Mouse (Mus musculus): ENCODE results near the gene Gm3415. TPM values are rescaled to one million over a fixed set of nuclear protein-coding genes. Genes with fewer than 3 reads are reported as not detected.
"Not testable (repeated sequence)": the region's sequence is repeated elsewhere in the genome, so short reads cannot be mapped to it uniquely, and the experiment has no call there.

Gene Gm3415
- not detected in 2 replicates for polyA plus RNA-seq (2015; fragmentation: Nextera tagmentation; extraction: Ambion mirVana)

DNA sequence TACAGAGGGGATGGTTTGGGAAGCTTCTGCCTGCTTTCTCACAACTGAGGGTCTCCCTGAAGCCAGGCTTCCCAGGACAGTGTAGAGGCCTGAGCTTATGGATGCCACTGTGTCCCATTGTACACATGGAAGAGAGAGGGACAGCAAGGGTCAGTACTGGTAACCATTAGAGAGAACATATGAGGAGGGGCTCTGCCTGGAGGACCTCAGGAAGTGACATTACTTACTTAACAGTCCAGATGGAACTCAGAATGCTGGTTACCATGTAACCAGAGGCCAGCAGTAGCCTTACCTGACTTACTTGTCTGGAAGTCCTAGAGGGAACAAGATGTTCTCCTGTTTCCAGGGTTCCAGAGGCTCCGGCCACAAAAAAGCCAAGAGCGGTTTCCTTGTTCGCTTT is at the start of gene Gm3415:
Gene Gm3415, plus strand, starts transcription at position 301 of the 400 bp plus-strand sequence.
- H3K4me1 ChIP-seq; H3K4me2 ChIP-seq; H3K9ac ChIP-seq; ATAC-seq (ENCODE audit: insufficient read depth, low FRiP score, low read depth); H3K27me3 ChIP-seq (replicated peaks); H3K36me3 ChIP-seq; H3K4me3 ChIP-seq (replicated peaks); H3K9me3 ChIP-seq; H3K27ac ChIP-seq: not testable (repeated sequence)
- WGBS: no CpG with 5 or more reads among the region's 3 CpGs

GRCm38 (mm10) chr5:146513823-146514222 is 42.1 kb upstream of the Gm3415 start, which contains the start of gene Gm3402:
Gene Gm3402, plus strand, starts transcription at chr5:146514123.
- H3K36me3 ChIP-seq; H3K4me3 ChIP-seq (replicated peaks); H3K27ac ChIP-seq; H3K9me3 ChIP-seq; H3K4me2 ChIP-seq; H3K4me1 ChIP-seq; H3K27me3 ChIP-seq (replicated peaks); H3K9ac ChIP-seq; ATAC-seq (ENCODE audit: insufficient read depth, low FRiP score, low read depth): not testable (repeated sequence)
- 90% methylated on average over 2 of the region's 5 CpGs for WGBS

DNA sequence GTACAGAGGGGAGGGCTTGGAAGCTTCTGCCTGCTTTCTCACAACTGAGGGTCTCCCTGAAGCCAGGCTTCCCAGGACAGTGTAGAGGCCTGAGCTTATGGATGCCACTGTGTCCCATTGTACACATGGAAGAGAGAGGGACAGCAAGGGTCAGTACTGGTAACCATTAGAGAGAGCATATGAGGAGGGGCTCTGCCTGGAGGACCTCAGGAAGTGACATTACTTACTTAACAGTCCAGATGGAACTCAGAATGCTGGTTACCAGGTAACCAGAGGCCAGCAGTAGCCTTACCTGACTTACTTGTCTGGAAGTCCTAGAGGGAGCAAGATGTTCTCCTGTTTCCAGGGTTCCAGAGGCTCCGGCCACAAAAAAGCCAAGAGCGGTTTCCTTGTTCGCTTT is 30.4 kb upstream of the Gm3415 start, which contains the start of gene Gm3404:
Gene Gm3404, plus strand, starts transcription at position 301 of the 400 bp plus-strand sequence.
- ATAC-seq (ENCODE audit: insufficient read depth, low FRiP score, low read depth): not testable (repeated sequence)

DNA sequence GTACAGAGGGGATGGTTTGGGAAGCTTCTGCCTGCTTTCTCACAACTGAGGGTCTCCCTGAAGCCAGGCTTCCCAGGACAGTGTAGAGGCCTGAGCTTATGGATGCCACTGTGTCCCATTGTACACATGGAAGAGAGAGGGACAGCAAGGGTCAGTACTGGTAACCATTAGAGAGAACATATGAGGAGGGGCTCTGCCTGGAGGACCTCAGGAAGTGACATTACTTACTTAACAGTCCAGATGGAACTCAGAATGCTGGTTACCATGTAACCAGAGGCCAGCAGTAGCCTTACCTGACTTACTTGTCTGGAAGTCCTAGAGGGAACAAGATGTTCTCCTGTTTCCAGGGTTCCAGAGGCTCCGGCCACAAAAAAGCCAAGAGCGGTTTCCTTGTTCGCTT is 18.6 kb upstream of the Gm3415 start, which contains the start of gene Gm3409:
Gene Gm3409, plus strand, starts transcription at position 301 of the 400 bp plus-strand sequence.
- not testable (repeated sequence) for H3K9me3 ChIP-seq; H3K4me3 ChIP-seq (replicated peaks); H3K36me3 ChIP-seq; H3K9ac ChIP-seq; H3K4me1 ChIP-seq; H3K4me2 ChIP-seq; H3K27ac ChIP-seq; ATAC-seq (ENCODE audit: insufficient read depth, low FRiP score, low read depth); H3K27me3 ChIP-seq (replicated peaks)
- WGBS: 93% methylated on average over 3 of the region's 3 CpGs

More for the DNA sequence above, 30.4 kb upstream of the Gm3415 start, which contains the start of gene Gm3404:
- not testable (repeated sequence) for H3K4me2 ChIP-seq; H3K9me3 ChIP-seq; H3K9ac ChIP-seq; H3K36me3 ChIP-seq; H3K4me1 ChIP-seq; H3K27me3 ChIP-seq (replicated peaks); H3K27ac ChIP-seq; H3K4me3 ChIP-seq (replicated peaks)
- WGBS: 85% methylated on average over 3 of the region's 3 CpGs

DNA sequence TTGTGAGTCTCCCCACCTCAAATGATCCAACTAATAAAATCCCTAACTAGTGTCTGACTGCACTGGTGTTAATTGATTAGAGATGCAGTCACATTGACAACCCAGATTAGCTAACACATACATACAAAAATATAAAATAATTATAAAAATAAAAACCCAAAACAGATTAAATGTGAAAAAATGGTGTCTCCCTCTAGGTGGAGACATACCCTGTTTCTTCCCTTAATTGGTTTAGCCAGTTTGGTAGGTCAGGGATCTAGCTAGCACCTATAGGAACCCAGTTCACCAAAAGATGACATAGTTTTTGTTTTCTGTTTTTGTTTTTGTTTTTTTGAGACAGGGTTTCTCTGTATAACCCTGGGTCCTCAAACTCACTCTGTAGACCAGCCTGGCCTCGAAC is 8.3 kb downstream of the Gm3415 start:
- ATAC-seq (ENCODE audit: insufficient read depth, low FRiP score, low read depth): no peak
- H3K9me3 ChIP-seq: no peaks in the 10 kb centered on the region
- H3K27ac ChIP-seq: no peak overlapping the region
- H3K4me1 ChIP-seq: no peaks in the 10 kb centered on the region
- no peaks in the 10 kb centered on the region for H3K27me3 ChIP-seq (replicated peaks)
- 69% methylated on average over 1 of the region's 1 CpGs for WGBS
- no peak overlapping the region for H3K9ac ChIP-seq
- H3K4me2 ChIP-seq: no peak overlapping the region
- no peaks in the 10 kb centered on the region for H3K36me3 ChIP-seq
- no peak overlapping the region for H3K4me3 ChIP-seq (replicated peaks)

DNA sequence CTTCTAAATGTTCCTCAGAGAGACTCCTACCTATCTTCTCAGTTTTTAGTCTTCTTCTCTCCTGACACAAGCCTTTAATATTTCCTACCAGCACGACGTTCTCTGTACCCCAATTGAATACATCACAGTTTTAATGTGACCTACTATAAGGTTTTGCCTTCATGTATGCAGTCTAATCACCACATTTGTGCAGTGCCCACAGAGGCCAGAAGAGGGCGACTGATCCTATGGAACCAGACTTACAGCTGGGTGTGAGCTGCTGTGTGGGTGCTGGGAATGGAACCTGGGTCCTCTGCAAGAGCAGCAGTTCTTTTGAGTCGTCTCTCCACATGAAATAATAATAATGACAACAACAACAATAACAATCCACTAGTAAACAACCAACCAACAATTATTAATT is 11.1 kb downstream of the Gm3415 start:
- WGBS: 57% methylated on average over 4 of the region's 4 CpGs
- Histone ChIP-seq H3K9ac (no peak overlapping the region), H3K4me3 (replicated peaks) (no peak overlapping the region), H3K36me3 (no peaks in the 10 kb centered on the region), H3K4me1 (no peaks in the 10 kb centered on the region), H3K27ac (no peak overlapping the region), H3K9me3 (no peaks in the 10 kb centered on the region), H3K4me2 (no peak overlapping the region), H3K27me3 (replicated peaks) (no peaks in the 10 kb centered on the region)
- ATAC-seq (ENCODE audit: insufficient read depth, low FRiP score, low read depth): no peak

DNA sequence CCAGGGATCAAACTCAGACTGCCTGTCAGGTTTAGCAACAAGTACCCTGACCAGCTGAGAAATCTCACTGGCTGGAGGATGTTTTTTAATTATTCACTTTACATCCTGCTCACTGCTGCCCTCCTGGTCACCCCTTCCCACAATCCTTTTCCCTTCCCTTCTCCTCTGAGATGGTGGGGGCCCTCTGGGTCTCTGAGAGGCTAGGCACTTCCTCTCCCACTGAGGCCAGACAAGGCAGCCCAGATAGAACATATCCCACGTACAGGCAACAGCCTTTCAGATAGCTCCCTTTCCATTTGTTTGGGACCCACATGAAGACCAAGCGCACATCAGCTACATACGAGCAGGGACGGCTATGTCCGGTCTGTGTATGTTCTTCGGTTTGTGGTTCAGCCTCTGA is 14.2 kb downstream of the Gm3415 start:
- H3K27ac ChIP-seq; H3K9ac ChIP-seq; H3K4me1 ChIP-seq; H3K36me3 ChIP-seq; H3K9me3 ChIP-seq; H3K4me2 ChIP-seq; H3K27me3 ChIP-seq (replicated peaks); ATAC-seq (ENCODE audit: insufficient read depth, low FRiP score, low read depth); H3K4me3 ChIP-seq (replicated peaks): not testable (repeated sequence)
- WGBS: 72% methylated on average over 6 of the region's 6 CpGs

DNA sequence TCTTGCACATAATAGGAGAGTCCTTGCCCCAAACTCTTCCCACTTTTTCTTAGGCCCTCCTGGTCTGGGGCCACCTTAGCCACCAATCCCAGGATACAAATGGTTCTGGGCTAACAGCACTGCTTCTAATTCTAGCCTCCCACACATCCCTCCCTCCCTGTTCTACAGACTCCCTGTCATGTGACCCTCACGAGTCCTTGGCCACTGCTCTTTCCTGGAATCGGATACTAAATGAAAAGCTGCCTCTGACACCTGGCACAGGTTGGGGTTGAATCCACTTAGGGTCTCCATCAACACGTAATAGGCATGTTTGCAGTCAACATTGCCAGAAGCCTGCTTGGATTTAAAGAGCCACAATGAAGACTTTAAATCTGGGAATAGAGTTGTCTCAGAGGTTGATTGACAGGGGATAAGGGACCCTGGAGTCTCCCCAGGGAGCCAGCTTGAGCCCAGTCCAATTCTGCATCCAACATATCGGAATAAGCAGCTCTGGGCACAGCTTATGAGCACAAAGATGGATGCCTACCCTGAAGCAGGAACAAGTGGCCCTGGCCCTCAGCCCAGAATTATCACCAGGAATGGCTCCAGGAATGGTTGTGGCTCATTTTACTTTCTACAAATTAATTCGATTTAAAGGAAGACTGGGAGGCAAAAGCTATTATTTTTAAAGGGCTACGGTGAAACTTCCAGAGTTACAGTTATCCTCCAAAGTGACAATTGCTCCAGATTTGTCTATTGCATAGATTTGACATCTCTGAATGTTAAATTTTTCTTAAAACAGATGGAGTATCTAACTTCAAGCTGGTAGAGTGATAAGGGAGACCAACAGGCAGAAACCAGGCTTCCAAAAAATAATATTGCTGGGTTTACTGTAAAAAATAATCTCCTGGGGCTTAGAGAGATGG is 16.1 kb downstream of the Gm3415 start:
- not testable (repeated sequence) for ATAC-seq (ENCODE audit: insufficient read depth, low FRiP score, low read depth); H3K36me3 ChIP-seq

GRCm38 (mm10) chr5:146572735-146573042 is 16.8 kb downstream of the Gm3415 start:
- H3K4me1 ChIP-seq; H3K36me3 ChIP-seq; H3K9ac ChIP-seq; H3K27ac ChIP-seq; H3K4me2 ChIP-seq; ATAC-seq (ENCODE audit: insufficient read depth, low FRiP score, low read depth); H3K9me3 ChIP-seq; H3K27me3 ChIP-seq (replicated peaks); H3K4me3 ChIP-seq (replicated peaks): not testable (repeated sequence)
- whole genome bisulfite sequencing: 87% methylated on average over 4 of the region's 4 CpGs

More for the DNA sequence above, 16.1 kb downstream of the Gm3415 start:
- not testable (repeated sequence) for H3K4me3 ChIP-seq (replicated peaks); H3K9ac ChIP-seq; H3K9me3 ChIP-seq; H3K4me2 ChIP-seq; H3K4me1 ChIP-seq; H3K27ac ChIP-seq; H3K27me3 ChIP-seq (replicated peaks)
- 56% methylated on average over 6 of the region's 6 CpGs for whole genome bisulfite sequencing

GRCm38 (mm10) chr5:146576668-146577067 is 20.7 kb downstream of the Gm3415 start:
- Histone ChIP-seq H3K9ac (no peak overlapping the region), H3K27me3 (replicated peaks) (no peaks in the 10 kb centered on the region), H3K27ac (no peak overlapping the region), H3K9me3 (no peaks in the 10 kb centered on the region), H3K36me3 (no peaks in the 10 kb centered on the region), H3K4me3 (replicated peaks) (no peak overlapping the region), H3K4me2 (no peak overlapping the region), H3K4me1 (no peaks in the 10 kb centered on the region)
- WGBS: 85% methylated on average over 3 of the region's 3 CpGs
- ATAC-seq (ENCODE audit: insufficient read depth, low FRiP score, low read depth): no peak

- WGBS: 8% methylated on average over 10 of the region's 10 CpGs
- H3K36me3 ChIP-seq: no peaks in the 10 kb centered on the region
- H3K4me1 ChIP-seq: peaks cover 9% of the 10 kb centered on the region; the same call in 1 of the 2 replicates
- no peak overlapping the region for H3K27ac ChIP-seq
- H3K27me3 ChIP-seq (replicated peaks): peaks cover 43% of the 10 kb centered on the region
- ATAC-seq (ENCODE audit: insufficient read depth, low FRiP score, low read depth): no peak
- H3K9me3 ChIP-seq: no peaks in the 10 kb centered on the region
- peak overlapping the region; percentile 94 for H3K4me2 ChIP-seq
- peak overlapping the region; percentile 47 for H3K4me3 ChIP-seq (replicated peaks)
- H3K9ac ChIP-seq: no peak overlapping the region
Observed at GRCm38 (mm10) chr5:146584156-146584477, 28.2 kb downstream of the Gm3415 start.

DNA sequence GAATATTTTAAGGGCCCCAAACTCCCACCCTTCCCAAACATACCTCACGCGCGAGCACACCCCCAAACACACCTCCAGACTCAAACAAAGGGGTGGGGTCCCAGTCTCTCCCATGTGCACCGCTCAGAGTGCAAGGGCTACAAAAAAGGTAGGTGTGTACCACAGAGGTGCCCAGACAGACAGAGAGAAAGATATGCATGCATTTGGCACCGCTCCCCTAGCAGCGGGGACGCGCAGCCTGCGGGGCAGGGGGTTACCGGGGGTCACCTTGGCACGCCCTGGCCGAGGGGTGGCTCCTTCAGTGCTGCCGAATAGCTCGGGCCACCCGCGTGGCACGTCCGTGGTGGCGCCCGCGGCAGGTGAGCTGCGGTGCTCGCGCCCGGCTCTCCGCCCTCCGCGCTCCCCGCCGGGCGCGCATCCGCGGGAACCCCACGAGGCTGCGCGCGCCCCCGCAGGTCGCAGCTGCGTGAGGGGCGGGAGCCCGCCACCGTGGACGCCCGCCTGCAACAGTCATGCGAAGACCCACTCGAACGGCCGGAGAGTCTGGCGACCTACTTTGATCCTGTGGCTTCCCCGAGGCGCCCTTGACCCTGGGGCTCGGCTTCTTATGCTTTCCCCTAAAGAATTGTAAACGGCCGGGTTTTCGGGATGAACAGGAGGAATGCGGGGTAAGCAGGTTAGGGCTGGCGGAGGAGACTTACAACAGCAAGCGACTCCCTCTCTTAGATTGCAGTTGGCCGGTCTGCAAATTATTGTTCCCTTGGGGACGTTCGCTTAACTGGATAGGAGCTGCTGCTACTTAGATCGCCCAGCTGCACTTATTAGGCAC is 28.8 kb downstream of the Gm3415 start, which contains the start of gene Gpr12:
Gene Gpr12, minus strand, starts transcription at position 762 of the 829 bp plus-strand sequence.
- Histone ChIP-seq H3K4me1 (peaks cover 9% of the 10 kb centered on the region; the same call in 1 of the 2 replicates), H3K4me3 (replicated peaks) (peak within 1 kb of the TSS; percentile 47), H3K9me3 (no peaks in the 10 kb centered on the region), H3K4me2 (peak within 1 kb of the TSS; percentile 94), H3K36me3 (no peaks in the 10 kb centered on the region), H3K27ac (no peak within 1 kb of the TSS), H3K27me3 (replicated peaks) (peaks cover 43% of the 10 kb centered on the region), H3K9ac (no peak within 1 kb of the TSS)
- no peak; the same call in 1 of the 2 replicates for ATAC-seq (ENCODE audit: insufficient read depth, low FRiP score, low read depth)
- WGBS: 1% methylated on average over 64 of the region's 64 CpGs
